Mouse (Mus musculus) layer of hippocampus, postnatal 36 days (tissue): ENCODE measurements at regions not wholly inside any gene's neighbourhood (a gene's known extent, or its start where the extent isn't known, plus 50 kb on each side); places are given as distances from the start of the nearest gene placed in this dataset.

Experiments
- DNase-seq, 2 experiments: peaks; one replicate each; pipeline ENCODE4 v3.0.0; 2022

DNA sequence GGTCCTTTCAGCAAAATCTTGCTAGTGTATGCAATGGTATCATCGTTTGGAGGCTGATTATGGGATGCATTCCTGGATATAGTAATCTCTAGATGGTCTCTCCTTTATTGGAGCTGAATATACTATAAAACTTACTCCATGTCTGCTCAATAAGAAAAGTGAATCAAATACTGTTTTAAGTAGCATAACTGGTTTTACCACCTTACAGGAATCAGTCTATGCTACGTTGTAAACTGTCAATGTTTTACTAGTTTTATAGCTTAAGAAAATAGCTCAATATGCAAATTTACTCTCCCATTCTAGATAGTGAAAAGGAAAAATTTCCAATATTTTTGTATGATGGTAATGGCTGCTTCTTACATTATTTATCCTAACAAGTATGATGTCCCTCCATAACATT is 91.5 kb downstream of the 4933436I01Rik start:
- DNase-seq = no peak

DNA sequence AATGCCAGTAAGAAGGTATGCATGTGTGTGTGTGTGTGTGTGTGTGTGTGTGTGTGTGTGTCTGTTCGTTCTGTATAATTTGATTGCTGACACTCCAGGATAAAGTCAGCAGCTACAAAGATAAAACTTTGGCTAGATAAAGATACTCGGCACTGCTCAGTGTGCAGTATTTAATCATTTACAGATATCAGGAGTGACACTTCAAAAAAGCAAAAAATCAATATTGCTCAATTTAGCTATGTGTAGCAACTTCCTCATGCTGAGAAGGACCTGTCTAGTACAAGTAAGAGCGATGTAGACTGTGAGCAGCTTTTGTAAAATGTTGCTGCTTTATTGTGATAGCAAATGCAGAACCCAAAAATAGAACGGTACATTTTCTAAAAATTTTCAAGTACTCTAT is 100.1 kb downstream of the 4933436I01Rik start:
- DNase-seq = peak in 1 of 2 experiments; percentile 1
